Mouse (Mus musculus) embryonic facial prominence, embryonic 11.5 days (tissue): ENCODE measurements around the gene Slc6a18. TPM values are rescaled to one million over a fixed set of nuclear protein-coding genes. Genes with fewer than 3 reads are reported as not detected.

Experiments
- ATAC-seq: fragments of 200-750 bp; cut with Nextera tagmentation; replicated peaks from 2 replicates; pipeline ENCODE4 v1.8.0; 2017; ENCODE audit warnings: low read depth; ENCODE audit not compliant: insufficient number of reproducible peaks, low FRiP score, low TSS enrichment
- DNase-seq: peaks from one replicate; pipeline ENCODE4 v3.0.0-alpha.2; 2015; ENCODE audit warnings: low spot score
- H3K27ac ChIP-seq: fragments of 300-500 bp; sonication (generic); replicated peaks from 2 replicates; pipeline ENCODE4 v1.5.1; 2014; ENCODE audit warnings: mild to moderate bottlenecking, low read depth, low read length, control low read depth
- H3K27me3 ChIP-seq: fragments of 300-500 bp; sonication (generic); 2 replicates; pipeline ENCODE4 v1.6.1; 2014; ENCODE audit warnings: mild to moderate bottlenecking, low read length, moderate library complexity, mixed read lengths; ENCODE audit not compliant: control insufficient read depth, insufficient read depth
- H3K36me3 ChIP-seq: fragments of 300-500 bp; sonication (generic); replicated peaks from 2 replicates; pipeline ENCODE4 v1.6.1; 2014; ENCODE audit warnings: low read depth, mild to moderate bottlenecking, low read length, moderate library complexity, mixed read lengths; ENCODE audit not compliant: control insufficient read depth, insufficient read depth
- H3K4me1 ChIP-seq: fragments of 300-500 bp; sonication (generic); 2 replicates; pipeline ENCODE4 v1.6.1; 2014; ENCODE audit warnings: low read length, mixed read lengths; ENCODE audit not compliant: control insufficient read depth, insufficient read depth
- H3K4me2 ChIP-seq: fragments of 300-500 bp; sonication (generic); 2 replicates; pipeline ENCODE4 v1.6.1; 2014; ENCODE audit warnings: low read depth, mild to moderate bottlenecking, control low read depth, low read length, moderate library complexity
- H3K4me3 ChIP-seq: fragments of 300-500 bp; sonication (generic); 2 replicates; pipeline ENCODE4 v1.5.1; 2014; ENCODE audit warnings: low read depth, low read length, control low read depth
- H3K9ac ChIP-seq: fragments of 300-500 bp; sonication (generic); replicated peaks from 2 replicates; pipeline ENCODE4 v1.6.1; 2014; ENCODE audit warnings: mild to moderate bottlenecking, control low read depth, low read length
- H3K9me3 ChIP-seq: fragments of 300-500 bp; sonication (generic); replicated peaks from 2 replicates; pipeline ENCODE4 v1.6.1; 2016; ENCODE audit warnings: mild to moderate bottlenecking, low read length, inconsistent platforms, mixed read lengths; ENCODE audit not compliant: control insufficient read depth
- WGBS: fragments of 180-500 bp; shearing (Covaris S2); extraction: QIAGEN DNeasy Blood & Tissue Kit; methylation state at CpG from one replicate; pipeline ENCODE4 v1.1.7; 2014; 5-methylcytosine and 5-hydroxymethylcytosine counted together
- polyA plus RNA-seq: library from polyadenylated mRNA; unstranded; fragments of >200 nt; fragmentation: Nextera tagmentation; extraction: Ambion mirVana; gene quantifications from 2 replicates; pipeline ENCODE4 v1.2.1, GENCODE M21; 2014

The Slc6a18 gene
- polyA plus RNA-seq, 1 experiment from 2014 or later, result not detected

DNA sequence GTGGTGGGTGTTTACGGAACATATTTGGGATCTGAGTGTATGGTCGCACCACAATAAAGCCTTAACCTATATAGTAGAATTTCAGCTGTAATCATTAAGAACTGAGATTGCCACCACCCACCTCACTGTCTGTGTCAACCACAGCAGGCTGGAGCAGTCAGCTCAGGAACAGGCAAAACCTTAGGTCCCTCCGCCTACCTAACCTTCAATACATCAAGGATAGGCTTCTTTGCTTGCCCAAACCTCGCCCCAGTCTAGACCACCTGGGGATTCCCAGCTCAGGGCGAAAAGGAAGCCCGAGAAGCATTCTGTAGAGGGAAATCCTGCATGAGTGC is 51.4 kb downstream of the Slc6a18 start:
- Histone ChIP-seq H3K9me3 (no peaks in the 10 kb centered on the region), H3K4me1 (no peaks in the 10 kb centered on the region; the same call in 1 of the 2 replicates), H3K27me3 (no peaks in the 10 kb centered on the region), H3K4me3 (peak overlapping the region; percentile 59), H3K36me3 (no peaks in the 10 kb centered on the region; the same call in 1 of the 2 replicates), H3K27ac (no peak overlapping the region), H3K9ac (peak overlapping the region; percentile 85), H3K4me2 (peak overlapping the region; percentile 92)
- WGBS, result 42% methylated on average over 6 of the region's 6 CpGs
- ATAC-seq (peak; percentile 46; the same call in 1 of the 2 replicates), DNase-seq (no peak)

GRCm38 (mm10) chr13:73620637-73621036 is 57.2 kb downstream of the Slc6a18 start:
- H3K4me1 ChIP-seq, result no peaks in the 10 kb centered on the region
- no peak overlapping the region for H3K27ac ChIP-seq
- H3K27me3 ChIP-seq, result no peaks in the 10 kb centered on the region
- DNase-seq (peak; percentile 36), ATAC-seq (no peak)
- no peaks in the 10 kb centered on the region; the same call in none of the 2 replicates for H3K36me3 ChIP-seq
- H3K9ac ChIP-seq, result no peak overlapping the region
- WGBS, result 71% methylated on average over 6 of the region's 6 CpGs
- no peak overlapping the region for H3K4me3 ChIP-seq
- no peaks in the 10 kb centered on the region for H3K9me3 ChIP-seq
- H3K4me2 ChIP-seq, result no peak overlapping the region

DNA sequence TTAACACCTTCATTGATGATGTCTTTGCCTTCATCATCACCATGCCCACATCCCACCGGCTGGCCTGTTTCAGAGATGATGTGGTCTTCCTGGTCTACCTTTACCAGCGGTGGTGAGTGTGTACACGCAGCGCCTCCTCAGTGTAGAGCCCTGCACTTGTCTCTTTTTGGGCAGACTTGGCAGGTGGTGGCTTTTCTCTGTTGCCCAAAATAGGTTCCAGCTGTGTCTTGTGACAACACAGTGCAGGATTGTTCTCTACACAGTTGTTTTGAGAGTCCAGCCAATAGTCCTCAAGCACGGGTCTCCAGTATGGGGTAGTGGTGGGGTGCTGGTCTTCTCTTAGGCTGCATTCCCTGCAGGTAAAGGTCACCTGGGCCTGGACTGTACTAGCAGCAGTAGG is 59.4 kb downstream of the Slc6a18 start:
- Histone ChIP-seq H3K27me3 (no peaks in the 10 kb centered on the region), H3K36me3 (peaks cover 2% of the 10 kb centered on the region), H3K27ac (no peak overlapping the region), H3K4me1 (no peaks in the 10 kb centered on the region), H3K9ac (no peak overlapping the region), H3K4me3 (no peak overlapping the region), H3K9me3 (no peaks in the 10 kb centered on the region), H3K4me2 (no peak overlapping the region)
- 91% methylated on average over 5 of the region's 5 CpGs for WGBS
- DNase-seq (no peak), ATAC-seq (no peak)

Other genes starting within 250 kb of the Slc6a18 start
- gene Lpcat1, start 210.8 kb downstream of the Slc6a18 start, polyA plus RNA-seq, result 49.4 and 52.2 TPM in 2 replicates
- gene Slc6a3, start 141.3 kb downstream of the Slc6a18 start, polyA plus RNA-seq, result 0.10 TPM in 1 of 2 replicates, not detected in the other
- 110 and 124 TPM in 2 replicates for gene Clptm1l, start 74.0 kb downstream of the Slc6a18 start, polyA plus RNA-seq
- gene Tert, start 51.1 kb downstream of the Slc6a18 start, polyA plus RNA-seq, result 3.3 and 3.8 TPM in 2 replicates
- 0.08 and 0.32 TPM in 2 replicates for gene Slc6a19, start 26.8 kb upstream of the Slc6a18 start, polyA plus RNA-seq
- 39.6 TPM in 2 replicates for gene Slc12a7, start 55.1 kb upstream of the Slc6a18 start, polyA plus RNA-seq
- gene Nkd2, start 169.6 kb upstream of the Slc6a18 start, polyA plus RNA-seq, result 20.1 and 20.2 TPM in 2 replicates